Mouse (Mus musculus): Measurements from ENCODE around the gene Lss. TPM values are rescaled to one million over a fixed set of nuclear protein-coding genes. Genes with fewer than 3 reads are reported as not detected.

The Lss gene
- total and polyA plus RNA-seq, 3 experiments: 26.3 to 28.3 (median 27.5) TPM

- TF ChIP-seq JUND (IDR thresholded peaks at IDR 0.05; ENCODE audit: low read depth, low read length) (peak; percentile 61; the same call in 1 of the 2 replicates), EP300 (IDR thresholded peaks at IDR 0.05; ENCODE audit: low read depth in 1 of 2, low read length in 2 of 2) (peak; percentile 90 to 93), MAX (IDR thresholded peaks at IDR 0.05; ENCODE audit: low read length) (peak; percentile 80), GATA1 (IDR thresholded peaks at IDR 0.05; ENCODE audit: low read depth, low read length) (peak; percentile 88), SMC3 (IDR thresholded peaks at IDR 0.05; ENCODE audit: low read depth, low read length) (no peak), RCOR1 (IDR thresholded peaks at IDR 0.05; ENCODE audit: low read depth, low read length) (peak; percentile 71), ZMIZ1 (IDR thresholded peaks at IDR 0.05; ENCODE audit: low read depth, low read length) (no peak), E2F4 (IDR thresholded peaks at IDR 0.05; ENCODE audit: borderline replicate concordance, low read depth, low read length) (no peak), POLR2A (IDR thresholded peaks at IDR 0.05; ENCODE audit: control insufficient read depth in 1 of 2, insufficient read depth in 1 of 2, low read depth in 1 of 2, low read length in 2 of 2, poor library complexity in 1 of 2) (peak in 1 of 2 experiments; percentile 57; a peak in 2 of 4 replicates), ETS1 (IDR thresholded peaks at IDR 0.05; ENCODE audit: low read depth, low read length) (peak; percentile 78)
These were observed 43.1 kb upstream of the Lss start (continued) for GRCm38 (mm10) chr10:76488265-76488664.

- Histone ChIP-seq H3K79me2 (ENCODE audit: control insufficient read depth, insufficient read depth, low read length, poor library complexity) (no peaks in the 10 kb centered on the region; the same call in 1 of the 2 replicates), H3K4me1 (ENCODE audit: control insufficient read depth in 1 of 2, insufficient read depth in 2 of 2, low read length in 2 of 2) (peaks cover 21 to 26% of the 10 kb centered on the region in 2 experiments), H3K9me3 (replicated peaks; ENCODE audit: insufficient read depth, low read length) (no peaks in the 10 kb centered on the region), H3K27ac (ENCODE audit: control insufficient read depth, low read depth, low read length) (peak overlapping the region; percentile 83), H3K9ac (ENCODE audit: control insufficient read depth, low read depth, low read length, poor library complexity, severe bottlenecking) (no peak overlapping the region), H3K27me3 (ENCODE audit: control insufficient read depth in 1 of 2, insufficient read depth in 2 of 2, low read length in 2 of 2) (no peaks in the 10 kb centered on the region), H3K4me3 (ENCODE audit: control insufficient read depth in 1 of 2, insufficient read depth in 1 of 2, low read depth in 2 of 2, low read length in 2 of 2) (no peak overlapping the region), H3K36me3 (ENCODE audit: control insufficient read depth in 1 of 2, insufficient read depth in 2 of 2, low read length in 2 of 2) (peaks cover 6 to 29% of the 10 kb centered on the region in 2 experiments)
- DNase-seq (ENCODE audit: low read depth, low spot score): no peak
- no peak for TF ChIP-seq ELF1 (IDR thresholded peaks at IDR 0.05; ENCODE audit: low read depth, low read length)
- TF ChIP-seq E2F4 (IDR thresholded peaks at IDR 0.05; ENCODE audit: borderline replicate concordance, low read depth, low read length): no peak
- TF ChIP-seq POLR2AphosphoS5 (IDR thresholded peaks at IDR 0.05; ENCODE audit: borderline replicate concordance, low read depth, low read length): no peak
- no peak for TF ChIP-seq MYB (IDR thresholded peaks at IDR 0.05; ENCODE audit: low read depth, low read length)
- TF ChIP-seq EP300 (IDR thresholded peaks at IDR 0.05; ENCODE audit: low read depth in 1 of 2, low read length in 2 of 2): no peak
- no peak for TF ChIP-seq NRF1 (IDR thresholded peaks at IDR 0.05; ENCODE audit: insufficient read depth, low read depth, low read length, poor library complexity, severe bottlenecking)
- no peak for TF ChIP-seq ZMIZ1 (IDR thresholded peaks at IDR 0.05; ENCODE audit: low read depth, low read length)
- no peak for TF ChIP-seq TBP (IDR thresholded peaks at IDR 0.05; ENCODE audit: low read depth, low read length)
- no peak for TF ChIP-seq NELFE (IDR thresholded peaks at IDR 0.05; ENCODE audit: low read depth, low read length)
These were observed 42.2 kb upstream of the Lss start for GRCm38 (mm10) chr10:76489205-76489604.

- no peak overlapping the region for H3K4me3 ChIP-seq (ENCODE audit: control insufficient read depth in 1 of 2, insufficient read depth in 1 of 2, low read depth in 2 of 2, low read length in 2 of 2)
- DNase-seq (ENCODE audit: low read depth, low spot score): peak; percentile 92
- peaks cover 30 to 43% of the 10 kb centered on the region in 2 experiments for H3K4me1 ChIP-seq (ENCODE audit: control insufficient read depth in 1 of 2, insufficient read depth in 2 of 2, low read length in 2 of 2)
- no peak overlapping the region for H3K9ac ChIP-seq (ENCODE audit: control insufficient read depth, low read depth, low read length, poor library complexity, severe bottlenecking)
- H3K27me3 ChIP-seq (ENCODE audit: control insufficient read depth in 1 of 2, insufficient read depth in 2 of 2, low read length in 2 of 2): no peaks in the 10 kb centered on the region
- no peaks in the 10 kb centered on the region for H3K9me3 ChIP-seq (replicated peaks; ENCODE audit: insufficient read depth, low read length)
- peak overlapping the region; percentile 64 for H3K27ac ChIP-seq (ENCODE audit: control insufficient read depth, low read depth, low read length)
- no peaks in the 10 kb centered on the region; the same call in 1 of the 2 replicates for H3K79me2 ChIP-seq (ENCODE audit: control insufficient read depth, insufficient read depth, low read length, poor library complexity)
- peaks cover 9 to 45% of the 10 kb centered on the region in 2 experiments; a peak in 3 of 4 replicates for H3K36me3 ChIP-seq (ENCODE audit: control insufficient read depth in 1 of 2, insufficient read depth in 2 of 2, low read length in 2 of 2)
- peak; percentile 73 for TF ChIP-seq ETS1 (IDR thresholded peaks at IDR 0.05; ENCODE audit: low read depth, low read length)
- TF ChIP-seq TAL1 (IDR thresholded peaks at IDR 0.05; ENCODE audit: low read length): peak; percentile 80
- TF ChIP-seq UBTF (IDR thresholded peaks at IDR 0.05; ENCODE audit: borderline replicate concordance, insufficient read depth, low read depth, low read length): no peak
- no peak for TF ChIP-seq MAFK (IDR thresholded peaks at IDR 0.05; ENCODE audit: borderline replicate concordance, low read depth, low read length)
- peak; percentile 90 to 91 for TF ChIP-seq EP300 (IDR thresholded peaks at IDR 0.05; ENCODE audit: low read depth in 1 of 2, low read length in 2 of 2)
- peak; percentile 35 for TF ChIP-seq ZNF384 (IDR thresholded peaks at IDR 0.05; ENCODE audit: low read depth, low read length)
- peak; percentile 31 for TF ChIP-seq RAD21 (IDR thresholded peaks at IDR 0.05; ENCODE audit: low read depth, low read length)
- no peak for TF ChIP-seq NRF1 (IDR thresholded peaks at IDR 0.05; ENCODE audit: insufficient read depth, low read depth, low read length, poor library complexity, severe bottlenecking)
- TF ChIP-seq NELFE (IDR thresholded peaks at IDR 0.05; ENCODE audit: low read depth, low read length): no peak; the same call in 1 of the 2 replicates
- no peak for TF ChIP-seq USF2 (IDR thresholded peaks at IDR 0.05; ENCODE audit: borderline replicate concordance in 1 of 2, insufficient read depth in 1 of 2, low read depth in 1 of 2, low read length in 2 of 2)
- TF ChIP-seq MYB (IDR thresholded peaks at IDR 0.05; ENCODE audit: low read depth, low read length): peak; percentile 32; the same call in 1 of the 2 replicates
- TF ChIP-seq SMC3 (IDR thresholded peaks at IDR 0.05; ENCODE audit: low read depth, low read length): peak; percentile 41; the same call in 1 of the 2 replicates
- peak; percentile 86 for TF ChIP-seq RCOR1 (IDR thresholded peaks at IDR 0.05; ENCODE audit: low read depth, low read length)
- TF ChIP-seq MYC (IDR thresholded peaks at IDR 0.05; ENCODE audit: low read depth, low read length): peak; percentile 77; the same call in 1 of the 2 replicates
- TF ChIP-seq HCFC1 (IDR thresholded peaks at IDR 0.05; ENCODE audit: low read depth, low read length): 0 out of 2 replicates have a peak, but pooled peaks have one; percentile 15
- TF ChIP-seq JUND (IDR thresholded peaks at IDR 0.05; ENCODE audit: low read depth, low read length): 0 out of 2 replicates have a peak, but pooled peaks have one; percentile 39
- TF ChIP-seq MAX (IDR thresholded peaks at IDR 0.05; ENCODE audit: low read length): peak; percentile 79
- peak; percentile 44 to 63 (median 60) for TF ChIP-seq CTCF (IDR thresholded peaks at IDR 0.05 in 2 of 3, conservative IDR thresholded peaks at IDR 0.05 in 1 of 3; ENCODE audit: control insufficient read depth in 1 of 3, insufficient read depth in 1 of 3, low read depth in 2 of 3, low read length in 3 of 3, poor library complexity in 1 of 3, severe bottlenecking in 1 of 3)
- TF ChIP-seq MXI1 (IDR thresholded peaks at IDR 0.05; ENCODE audit: low read depth, low read length): peak; percentile 83
These were observed 37.9 kb upstream of the Lss start for GRCm38 (mm10) chr10:76493527-76493926.
